Mouse (Mus musculus) kidney, postnatal 36 days (tissue): ENCODE data around the gene Hk2.
"Not testable (repeated sequence)": the region's sequence is repeated elsewhere in the genome, so short reads cannot be mapped to it uniquely, and the experiment has no call there.

Experiments used
- DNase-seq, 2 experiments: peaks; one replicate each; pipeline ENCODE4 v3.0.0; 2021 to 2022; ENCODE audit warnings: mixed read lengths in 2 of 2

Hk2 gene

DNA sequence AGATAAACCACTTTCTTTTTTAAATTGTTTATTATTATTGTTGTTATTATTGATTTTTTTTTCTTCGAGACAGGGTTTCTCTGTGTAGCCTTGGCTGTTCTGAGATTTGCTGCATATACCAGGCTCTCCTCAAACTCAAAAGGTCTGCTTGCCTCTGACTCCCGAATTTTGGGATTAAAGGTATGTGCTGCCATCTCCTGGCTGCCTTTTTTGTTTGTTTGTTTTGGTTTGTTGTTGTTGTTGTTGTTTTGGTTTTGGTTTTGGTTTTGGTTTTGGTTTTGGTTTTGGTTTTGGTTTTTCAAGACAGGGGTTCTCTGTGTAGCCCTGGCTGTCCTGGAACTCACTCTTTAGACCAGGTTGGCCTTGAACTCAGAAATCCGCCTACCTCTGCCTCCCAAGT lies 96.6 kb downstream of the Hk2 start:
- DNase-seq: not testable (repeated sequence)
